Mouse (Mus musculus) spleen, adult 18-20 months (tissue): ENCODE results near the gene Pan3.

Experiments
- DNase-seq, 2 experiments: peaks; one replicate each; pipeline ENCODE4 v3.0.0; 2022; ENCODE audit warnings: mixed read lengths in 2 of 2

Gene Pan3

GRCm38 (mm10) chr5:147563511-147564139 is 133.7 kb downstream of the Pan3 start:
- DNase-seq, result no peak

GRCm38 (mm10) chr5:147564140-147564590 is 134.2 kb downstream of the Pan3 start:
- DNase-seq, result peak in 1 of 2 experiments; percentile 32

GRCm38 (mm10) chr5:147565444-147565843 is 135.5 kb downstream of the Pan3 start:
- DNase-seq, result no peak

GRCm38 (mm10) chr5:147566335-147566734 is 136.4 kb downstream of the Pan3 start:
- DNase-seq, result no peak

- DNase-seq, result no peak
Measured at GRCm38 (mm10) chr5:147572695-147573094, 142.7 kb downstream of the Pan3 start.

- no peak for DNase-seq
Measured at GRCm38 (mm10) chr5:147573555-147573954, 143.6 kb downstream of the Pan3 start.

- DNase-seq, result no peak
Measured at GRCm38 (mm10) chr5:147574517-147574916, 144.6 kb downstream of the Pan3 start.

GRCm38 (mm10) chr5:147577003-147577402 is 147.0 kb downstream of the Pan3 start:
- DNase-seq, result no peak

- DNase-seq, result no peak
Measured at GRCm38 (mm10) chr5:147579148-147579547, 149.2 kb downstream of the Pan3 start.

GRCm38 (mm10) chr5:147579691-147580090 is 149.7 kb downstream of the Pan3 start:
- DNase-seq, result no peak

- no peak for DNase-seq
Measured at GRCm38 (mm10) chr5:147580181-147580580, 150.2 kb downstream of the Pan3 start.

- DNase-seq, result peak; percentile 30 to 74
Measured at GRCm38 (mm10) chr5:147583702-147584298, 153.8 kb downstream of the Pan3 start.

GRCm38 (mm10) chr5:147584648-147585047 is 154.7 kb downstream of the Pan3 start:
- DNase-seq, result no peak

- no peak for DNase-seq
Measured at GRCm38 (mm10) chr5:147585070-147585469, 155.1 kb downstream of the Pan3 start.

- no peak for DNase-seq
Measured at GRCm38 (mm10) chr5:147589814-147590213, 159.9 kb downstream of the Pan3 start.

- no peak for DNase-seq
Measured at GRCm38 (mm10) chr5:147597825-147598224, 167.9 kb downstream of the Pan3 start.
